Mouse (Mus musculus) midbrain, embryonic 11.5 days (tissue): ENCODE measurements around the gene Mavs. TPM values are rescaled to one million over a fixed set of nuclear protein-coding genes. Genes with fewer than 3 reads are reported as not detected.

Experiments
- ATAC-seq: fragments of 200-750 bp; cut with Nextera tagmentation; 2 replicates; pipeline ENCODE4 v1.8.0; 2017; ENCODE audit warnings: moderate TSS enrichment, moderate library complexity; ENCODE audit not compliant: low FRiP score
- DNase-seq: peaks from one replicate; pipeline ENCODE4 v3.0.0; 2015; ENCODE audit warnings: low spot score; ENCODE audit errors: missing footprints
- H3K27ac ChIP-seq: fragments of 300-500 bp; sonication (generic); 2 replicates; pipeline ENCODE4 v1.5.1; 2014; ENCODE audit warnings: low read depth, low read length
- H3K27me3 ChIP-seq: fragments of 300-500 bp; sonication (generic); 2 replicates; pipeline ENCODE4 v1.6.1; 2014; ENCODE audit warnings: mild to moderate bottlenecking, low read length, moderate library complexity, mixed read lengths; ENCODE audit not compliant: control insufficient read depth, insufficient read depth
- H3K36me3 ChIP-seq: fragments of 300-500 bp; sonication (generic); 2 replicates; pipeline ENCODE4 v1.6.1; 2014; ENCODE audit warnings: mild to moderate bottlenecking, low read length, moderate library complexity, mixed read lengths; ENCODE audit not compliant: control insufficient read depth, insufficient read depth
- H3K4me1 ChIP-seq: fragments of 300-500 bp; sonication (generic); 2 replicates; pipeline ENCODE4 v1.6.1; 2014; ENCODE audit warnings: low read length; ENCODE audit not compliant: control insufficient read depth, insufficient read depth
- H3K4me2 ChIP-seq: fragments of 300-500 bp; sonication (generic); 2 replicates; pipeline ENCODE4 v1.6.1; 2014; ENCODE audit warnings: mild to moderate bottlenecking, moderate library complexity
- H3K4me3 ChIP-seq: fragments of 300-500 bp; sonication (generic); 2 replicates; pipeline ENCODE4 v1.5.1; 2014; ENCODE audit warnings: low read depth, low read length
- H3K9ac ChIP-seq: fragments of 300-500 bp; sonication (generic); 2 replicates; pipeline ENCODE4 v1.6.1; 2014; ENCODE audit warnings: low read length
- H3K9me3 ChIP-seq: fragments of 300-500 bp; sonication (generic); 2 replicates; pipeline ENCODE4 v1.6.1; 2016; ENCODE audit warnings: low read length; ENCODE audit not compliant: control insufficient read depth
- WGBS: fragments of 180-500 bp; shearing (Covaris S2); extraction: QIAGEN DNeasy Blood & Tissue Kit; methylation state at CpG from one replicate; pipeline ENCODE4 v1.1.7; 2014; 5-methylcytosine and 5-hydroxymethylcytosine counted together
- polyA plus RNA-seq: library from polyadenylated mRNA; unstranded; fragments of >200 nt; fragmentation: Nextera tagmentation; extraction: Ambion mirVana; gene quantifications from 2 replicates; pipeline ENCODE4 v1.2.1, GENCODE M21; 2014

Gene Mavs
- polyA plus RNA-seq, 1 experiment from 2014 or later = 13.3 TPM

DNA sequence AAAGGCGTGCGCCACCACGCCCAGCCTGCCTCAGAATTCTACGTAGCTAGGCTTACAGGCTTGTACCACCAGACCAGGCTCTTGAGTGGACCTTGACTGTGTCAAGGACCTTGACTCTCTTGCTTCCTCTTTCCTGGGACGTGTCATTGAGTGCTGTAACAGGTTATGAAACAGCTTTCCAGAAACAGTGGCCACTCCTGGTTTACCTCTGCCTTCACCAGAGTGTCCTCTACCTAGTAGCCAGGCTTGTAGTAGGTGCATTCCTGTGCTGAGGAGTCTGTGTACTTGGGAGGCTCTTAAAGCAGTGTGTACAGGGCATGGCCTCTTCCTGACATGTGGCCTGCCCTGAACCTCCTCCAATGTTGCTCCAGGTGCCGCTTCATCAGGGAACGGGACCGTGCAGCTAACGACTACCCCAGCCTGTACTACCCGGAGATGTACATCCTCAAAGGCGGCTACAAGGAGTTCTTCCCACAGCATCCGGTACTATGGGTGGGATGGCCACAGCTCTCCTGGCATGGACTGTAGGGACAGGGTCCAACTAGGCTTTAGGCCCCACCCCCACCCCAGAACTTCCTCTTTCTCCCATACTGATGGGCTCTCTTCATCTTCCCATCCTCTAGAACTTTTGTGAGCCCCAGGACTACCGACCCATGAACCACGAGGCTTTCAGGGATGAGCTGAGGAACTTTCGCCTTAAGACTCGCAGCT, 37.1 kb upstream of the Mavs start:
- no peak for DNase-seq
- 93% methylated on average over 16 of the region's 16 CpGs for WGBS

DNA sequence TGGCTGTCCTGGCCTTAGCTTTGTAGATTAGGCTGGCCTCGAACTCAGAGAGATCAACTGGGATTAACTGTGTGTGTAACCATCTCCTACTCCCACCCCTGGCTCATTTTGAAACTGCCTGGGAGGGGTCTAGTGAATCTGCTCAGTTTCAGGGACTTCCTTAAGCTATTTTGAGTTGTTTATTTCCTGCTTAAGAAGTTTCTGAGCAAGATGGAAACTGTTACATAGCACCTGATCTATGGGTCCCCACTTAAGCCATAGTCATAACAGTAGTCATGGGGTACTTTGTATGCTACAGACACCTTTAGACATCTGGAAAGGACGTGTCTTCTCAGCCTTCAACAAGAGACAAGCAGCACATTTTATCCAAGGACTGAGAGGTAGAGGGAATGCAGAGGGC, 33.2 kb upstream of the Mavs start:
- H3K27ac ChIP-seq = no peak overlapping the region
- H3K9me3 ChIP-seq = no peaks in the 10 kb centered on the region
- H3K9ac ChIP-seq = no peak overlapping the region
- no peak for DNase-seq
- WGBS = 80% methylated on average over 2 of the region's 2 CpGs
- no peak for ATAC-seq
- no peaks in the 10 kb centered on the region for H3K27me3 ChIP-seq
- H3K4me1 ChIP-seq = no peaks in the 10 kb centered on the region
- H3K4me2 ChIP-seq = no peak overlapping the region
- H3K36me3 ChIP-seq = peaks cover 8% of the 10 kb centered on the region; the same call in 1 of the 2 replicates
- H3K4me3 ChIP-seq = no peak overlapping the region

More for the DNA sequence above, 37.1 kb upstream of the Mavs start:
- H3K9me3 ChIP-seq = no peaks in the 10 kb centered on the region
- H3K4me2 ChIP-seq = no peak overlapping the region
- H3K27me3 ChIP-seq = no peaks in the 10 kb centered on the region
- no peaks in the 10 kb centered on the region for H3K4me1 ChIP-seq
- ATAC-seq = no peak
- H3K9ac ChIP-seq = no peak overlapping the region
- H3K36me3 ChIP-seq = peaks cover 23% of the 10 kb centered on the region
- H3K4me3 ChIP-seq = no peak overlapping the region
- H3K27ac ChIP-seq = no peak overlapping the region

DNA sequence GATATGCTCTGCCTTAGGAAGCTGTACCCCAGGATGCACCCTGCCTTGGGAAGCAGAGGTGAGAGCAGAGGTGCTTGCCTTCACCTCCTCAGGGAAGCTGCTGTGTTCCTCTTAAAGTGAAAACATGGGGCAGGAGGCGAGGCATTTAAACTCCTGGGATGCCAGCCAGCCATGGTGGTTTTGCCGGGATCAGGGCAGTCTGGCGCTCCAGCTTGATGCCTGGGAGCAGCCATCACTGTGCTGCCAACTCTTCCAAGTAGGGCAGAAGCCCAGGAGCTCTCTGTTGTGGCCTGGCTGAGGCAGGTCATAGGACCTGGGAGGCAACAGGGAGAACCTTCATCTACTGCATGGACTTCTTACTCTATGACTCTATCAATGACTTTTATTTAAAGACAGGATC, 32.6 kb upstream of the Mavs start:
- no peaks in the 10 kb centered on the region for H3K27me3 ChIP-seq
- no peaks in the 10 kb centered on the region for H3K9me3 ChIP-seq
- peaks cover 8% of the 10 kb centered on the region; the same call in 1 of the 2 replicates for H3K36me3 ChIP-seq
- WGBS = 95% methylated on average over 3 of the region's 3 CpGs
- no peak overlapping the region for H3K4me3 ChIP-seq
- no peaks in the 10 kb centered on the region for H3K4me1 ChIP-seq
- H3K4me2 ChIP-seq = no peak overlapping the region
- no peak overlapping the region for H3K27ac ChIP-seq
- DNase-seq = no peak
- ATAC-seq = no peak
- H3K9ac ChIP-seq = no peak overlapping the region

DNA sequence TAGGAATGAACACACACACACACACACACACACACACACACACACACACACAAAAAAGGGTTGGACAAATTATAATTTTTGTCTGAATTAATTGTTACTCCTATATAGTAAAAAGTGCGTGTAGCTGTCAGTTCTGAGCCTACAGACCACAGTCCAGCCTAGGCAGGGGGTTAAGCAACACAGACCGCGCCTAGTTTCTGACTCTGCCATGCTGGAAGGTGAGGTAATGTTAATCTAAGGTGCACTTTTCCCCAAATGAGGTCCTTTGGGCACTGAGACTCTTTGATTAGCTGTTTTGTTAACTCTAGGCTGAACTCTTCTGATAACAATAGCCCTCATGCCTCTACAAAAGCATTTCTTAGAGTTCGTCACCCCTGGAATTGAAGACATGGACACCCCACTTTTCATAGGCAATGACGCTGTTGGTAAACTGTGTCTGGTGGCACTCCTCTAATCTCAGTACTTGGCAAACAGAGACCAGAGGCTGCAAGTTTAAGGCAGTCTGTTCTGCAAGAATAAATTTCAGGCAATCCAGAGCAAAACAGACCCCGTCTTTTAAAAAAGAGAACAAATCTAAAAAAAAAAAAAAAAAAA, 29.9 kb upstream of the Mavs start:
- no peak overlapping the region for H3K27ac ChIP-seq
- WGBS = 89% methylated on average over 6 of the region's 6 CpGs
- ATAC-seq (no peak), DNase-seq (no peak)
- no peak overlapping the region for H3K4me2 ChIP-seq
- no peaks in the 10 kb centered on the region for H3K27me3 ChIP-seq
- H3K9me3 ChIP-seq = no peaks in the 10 kb centered on the region
- no peaks in the 10 kb centered on the region for H3K36me3 ChIP-seq
- H3K4me1 ChIP-seq = no peaks in the 10 kb centered on the region
- H3K4me3 ChIP-seq = no peak overlapping the region
- no peak overlapping the region for H3K9ac ChIP-seq

DNA sequence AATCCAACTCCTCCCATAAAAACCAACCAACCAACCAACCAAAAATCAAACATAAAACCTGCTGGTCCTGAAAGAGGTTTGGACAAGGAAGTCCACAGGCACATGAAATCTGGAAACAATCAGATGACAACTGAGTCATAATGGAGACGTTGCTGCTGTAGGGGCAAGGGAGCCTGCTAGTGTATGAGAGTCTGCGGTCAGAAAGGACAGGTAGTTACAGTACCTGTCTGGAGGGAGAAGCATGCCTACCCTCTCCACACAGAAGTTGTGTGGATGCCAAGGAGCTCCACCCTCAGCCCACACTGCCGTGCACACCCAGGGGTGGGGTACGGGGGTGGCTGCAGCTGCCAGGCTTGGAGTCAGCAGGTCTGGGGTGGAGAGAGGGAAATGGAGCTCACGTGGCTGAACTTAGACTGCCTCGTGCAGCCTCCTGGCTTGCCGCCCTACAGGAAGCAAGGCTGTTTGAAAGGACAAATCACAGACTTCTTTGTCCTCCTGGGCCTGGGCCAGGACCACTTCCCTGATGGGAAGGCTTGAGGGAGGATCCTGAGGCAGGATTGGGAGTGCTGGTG, 29.4 kb upstream of the Mavs start:
- Histone ChIP-seq H3K9me3 (no peaks in the 10 kb centered on the region), H3K4me2 (no peak overlapping the region), H3K4me3 (no peak overlapping the region), H3K36me3 (no peaks in the 10 kb centered on the region), H3K4me1 (peaks cover 2% of the 10 kb centered on the region), H3K9ac (no peak overlapping the region), H3K27ac (no peak overlapping the region), H3K27me3 (no peaks in the 10 kb centered on the region)
- DNase-seq (no peak), ATAC-seq (no peak)
- 67% methylated on average over 7 of the region's 7 CpGs for WGBS

DNA sequence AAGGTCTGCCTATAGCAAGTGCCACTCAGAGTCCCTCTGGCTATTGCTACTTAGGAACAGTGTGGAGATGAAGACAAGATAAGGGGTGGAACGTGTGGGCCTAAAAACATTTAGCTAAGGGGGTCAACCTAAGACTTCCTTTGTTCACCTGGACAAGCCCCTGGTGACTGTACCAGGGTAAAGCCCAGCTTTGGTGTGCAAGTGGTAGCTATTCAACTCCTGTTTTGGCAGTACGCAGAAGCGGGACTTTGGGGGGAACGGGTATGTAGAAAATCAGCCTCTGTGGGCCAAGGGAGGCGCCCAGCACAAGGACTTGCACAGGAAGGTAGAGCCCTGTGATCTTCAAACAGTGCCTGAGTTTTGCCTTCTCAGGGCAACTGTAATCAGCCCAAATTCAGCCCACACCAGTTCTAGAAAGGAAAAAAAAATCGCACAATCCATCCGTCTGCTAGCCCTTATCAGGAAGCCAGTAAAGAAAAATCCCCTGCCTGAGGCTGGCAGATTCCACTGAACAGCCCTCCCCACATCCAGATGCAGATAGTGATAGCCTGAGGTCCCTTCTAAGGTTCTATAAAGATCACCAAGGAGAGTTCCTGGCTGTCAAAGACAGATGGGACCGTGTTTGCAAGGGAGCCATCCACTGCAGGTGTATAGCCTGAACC, 28.2 kb upstream of the Mavs start:
- Histone ChIP-seq H3K9me3 (no peaks in the 10 kb centered on the region), H3K4me3 (no peak overlapping the region), H3K9ac (no peak overlapping the region), H3K4me2 (no peak overlapping the region), H3K36me3 (no peaks in the 10 kb centered on the region), H3K4me1 (peaks cover 5% of the 10 kb centered on the region), H3K27ac (no peak overlapping the region), H3K27me3 (no peaks in the 10 kb centered on the region)
- DNase-seq (no peak), ATAC-seq (no peak)
- WGBS = 89% methylated on average over 8 of the region's 8 CpGs

DNA sequence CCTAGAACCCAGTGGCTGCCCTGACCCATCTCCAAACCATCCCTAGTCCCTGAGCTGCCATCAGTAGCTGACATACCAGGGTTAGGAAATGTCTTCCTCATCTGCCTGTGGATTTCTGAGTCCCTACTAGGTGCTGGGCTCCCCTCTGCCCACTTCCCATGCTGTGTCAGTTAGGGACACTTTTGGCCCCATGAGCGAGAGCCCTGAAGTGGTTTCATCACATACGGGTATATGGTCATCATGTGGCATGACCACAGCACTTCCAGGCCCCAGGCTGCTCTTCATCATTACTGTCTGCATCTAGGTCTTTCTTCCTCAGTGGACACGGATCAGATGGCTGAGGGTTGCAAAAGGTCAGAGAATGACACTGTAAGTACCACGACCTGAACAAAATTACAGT, 27.1 kb upstream of the Mavs start, which contains the start of gene Ap5s1:
Ap5s1 (plus strand) TSS at position 301 of the 400 bp plus-strand sequence.
- ATAC-seq = no peak
- no peak within 1 kb of the TSS for H3K4me3 ChIP-seq
- H3K27me3 ChIP-seq = no peaks in the 10 kb centered on the region
- DNase-seq = no peak
- H3K4me1 ChIP-seq = peaks cover 9% of the 10 kb centered on the region
- H3K9ac ChIP-seq = no peak within 1 kb of the TSS
- H3K36me3 ChIP-seq = no peaks in the 10 kb centered on the region
- 87% methylated on average over 4 of the region's 4 CpGs for WGBS
- no peak within 1 kb of the TSS for H3K4me2 ChIP-seq
- no peak within 1 kb of the TSS for H3K27ac ChIP-seq
- no peaks in the 10 kb centered on the region for H3K9me3 ChIP-seq

DNA sequence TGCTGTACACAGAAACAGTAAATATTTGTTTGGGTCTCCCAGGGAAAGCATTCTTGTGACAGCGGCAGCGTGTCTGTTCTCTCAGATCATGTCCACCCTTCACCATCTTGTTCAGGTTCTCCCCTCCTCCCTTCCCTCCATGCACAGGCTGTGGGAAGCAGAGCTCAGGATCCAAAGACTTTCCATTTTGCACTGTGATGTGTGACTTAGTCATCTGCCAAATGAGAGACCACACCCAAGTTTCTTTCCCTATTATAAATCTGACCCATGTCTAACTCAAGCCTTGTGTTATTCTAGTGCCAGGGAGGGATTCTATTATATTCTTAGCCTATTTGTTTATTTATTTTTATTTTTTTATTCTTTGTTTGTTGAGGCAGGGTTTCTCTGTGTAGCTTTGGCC, 25.5 kb upstream of the Mavs start:
- no peak overlapping the region for H3K27ac ChIP-seq
- H3K9ac ChIP-seq = no peak overlapping the region; the same call in 1 of the 2 replicates
- H3K4me1 ChIP-seq = peaks cover 9% of the 10 kb centered on the region
- no peaks in the 10 kb centered on the region for H3K27me3 ChIP-seq
- DNase-seq (no peak), ATAC-seq (no peak)
- no peak overlapping the region for H3K4me3 ChIP-seq
- H3K4me2 ChIP-seq = no peak overlapping the region
- WGBS = 81% methylated on average over 2 of the region's 2 CpGs
- H3K36me3 ChIP-seq = no peaks in the 10 kb centered on the region
- H3K9me3 ChIP-seq = no peaks in the 10 kb centered on the region
